Mouse (Mus musculus) heart, adult 2 months (tissue): ENCODE measurements around the gene Ptprn2. TPM values are rescaled to one million over a fixed set of nuclear protein-coding genes. Genes with fewer than 3 reads are reported as not detected.

Source experiments
- DNase-seq, 2 experiments: peaks; one replicate each; pipeline ENCODE4 v3.0.0; 2021
- H3K27ac ChIP-seq: fragments of 200-600 bp; 2 replicates; pipeline ENCODE4 v1.8.1; 2022
- H3K27me3 ChIP-seq: fragments of 200-500 bp; 2 replicates; pipeline ENCODE4 v1.6.1; 2012; ENCODE audit warnings: mild to moderate bottlenecking, low read length, inconsistent platforms, mixed read lengths; ENCODE audit not compliant: control insufficient read depth, insufficient read depth
- H3K36me3 ChIP-seq: fragments of 200-500 bp; 2 replicates; pipeline ENCODE4 v1.6.1; 2012; ENCODE audit warnings: low read length, inconsistent platforms; ENCODE audit not compliant: control insufficient read depth, insufficient read depth
- H3K4me1 ChIP-seq: fragments of 200-500 bp; 2 replicates; pipeline ENCODE4 v1.6.1; 2011; ENCODE audit warnings: low read length; ENCODE audit not compliant: control insufficient read depth, insufficient read depth
- H3K4me3 ChIP-seq: fragments of 200-600 bp; 2 replicates; pipeline ENCODE4 v1.8.1; 2022
- H3K79me2 ChIP-seq: fragments of 200-500 bp; replicated peaks from 2 replicates; pipeline ENCODE4 v1.6.1; 2012; ENCODE audit warnings: mild to moderate bottlenecking, inconsistent platforms, low read length, moderate library complexity, mixed read lengths; ENCODE audit not compliant: control insufficient read depth, insufficient read depth
- H3K9ac ChIP-seq: fragments of 200-500 bp; 2 replicates; pipeline ENCODE4 v1.6.1; 2012; ENCODE audit warnings: low read depth, mild to moderate bottlenecking, control low read depth, inconsistent platforms, low read length, mixed read lengths
- CTCF ChIP-seq: fragments of 200-600 bp; IDR thresholded peaks from 2 replicates; pipeline ENCODE4 v1.8.1; 2022; ENCODE audit warnings: antibody characterized with exemption, mild to moderate bottlenecking, moderate library complexity
- EP300 ChIP-seq: fragments of 200-500 bp; IDR thresholded peaks from 2 replicates; pipeline ENCODE4 v1.6.1; 2011; ENCODE audit warnings: low read depth, low read length, control low read depth; ENCODE audit not compliant: insufficient read depth
- POLR2A ChIP-seq: fragments of 200-500 bp; IDR thresholded peaks from 2 replicates; pipeline ENCODE4 v1.6.1; 2011; ENCODE audit warnings: mild to moderate bottlenecking, low read depth, low read length, control low read depth; ENCODE audit not compliant: insufficient read depth
- WGBS: fragments of 180-500 bp; shearing (Covaris S2); methylation state at CpG from one replicate; pipeline ENCODE4 v1.1.7; 2018; 5-methylcytosine and 5-hydroxymethylcytosine counted together
- intact Hi-C: fragments of 180-260 bp; cut with DNase I; formaldehyde crosslinking; loops from one replicate; pipeline ENCODE4 v1.15.1; 2025
- polyA plus RNA-seq: library from polyadenylated mRNA; depleted of rRNA; stranded (reverse); fragments of >200 nt; gene quantifications from 2 replicates; pipeline ENCODE4 v1.2.3, GENCODE M21; 2012
- total RNA-seq, 2 experiments: library from RNA; stranded (reverse); gene quantifications; 2 replicates each; pipeline ENCODE4 v1.2.3; 2021

Gene Ptprn2
- total and polyA plus RNA-seq, 3 experiments: 0.21 to 0.23 TPM; not detected in 1

- peak in 1 of 2 experiments; percentile 18 for DNase-seq
- H3K27me3 ChIP-seq: no peaks in the 10 kb centered on the region
- H3K4me1 ChIP-seq: peaks cover 4% of the 10 kb centered on the region
- intact Hi-C loops: loop anchor here (5.0 kb wide), 1 partner anchor 33 kb away; no protein-coding TSS in a partner anchor
- TF ChIP-seq POLR2A (no peak), EP300 (no peak), CTCF (no peak)
- no peak overlapping the region for H3K27ac ChIP-seq
- WGBS: 20% methylated on average over 5 of the region's 5 CpGs
- H3K79me2 ChIP-seq: no peaks in the 10 kb centered on the region
- H3K4me3 ChIP-seq: no peak overlapping the region
- no peaks in the 10 kb centered on the region for H3K36me3 ChIP-seq
- no peak overlapping the region for H3K9ac ChIP-seq
Measured at GRCm38 (mm10) chr12:116585001-116585400, 99.5 kb downstream of the Ptprn2 start.

GRCm38 (mm10) chr12:116586167-116586566 lies 100.6 kb downstream of the Ptprn2 start:
- DNase-seq: no peak
- H3K36me3 ChIP-seq: no peaks in the 10 kb centered on the region
- no peak overlapping the region for H3K9ac ChIP-seq
- H3K79me2 ChIP-seq: no peaks in the 10 kb centered on the region
- intact Hi-C loops: loop anchor here (5.0 kb wide), 1 partner anchor 34 kb away; no protein-coding TSS in a partner anchor
- H3K27ac ChIP-seq: no peak overlapping the region
- 95% methylated on average over 2 of the region's 2 CpGs for WGBS
- no peak overlapping the region for H3K4me3 ChIP-seq
- TF ChIP-seq POLR2A: no peak
- no peak for TF ChIP-seq EP300
- TF ChIP-seq CTCF: no peak
- H3K27me3 ChIP-seq: no peaks in the 10 kb centered on the region
- H3K4me1 ChIP-seq: peaks cover 4% of the 10 kb centered on the region

DNA sequence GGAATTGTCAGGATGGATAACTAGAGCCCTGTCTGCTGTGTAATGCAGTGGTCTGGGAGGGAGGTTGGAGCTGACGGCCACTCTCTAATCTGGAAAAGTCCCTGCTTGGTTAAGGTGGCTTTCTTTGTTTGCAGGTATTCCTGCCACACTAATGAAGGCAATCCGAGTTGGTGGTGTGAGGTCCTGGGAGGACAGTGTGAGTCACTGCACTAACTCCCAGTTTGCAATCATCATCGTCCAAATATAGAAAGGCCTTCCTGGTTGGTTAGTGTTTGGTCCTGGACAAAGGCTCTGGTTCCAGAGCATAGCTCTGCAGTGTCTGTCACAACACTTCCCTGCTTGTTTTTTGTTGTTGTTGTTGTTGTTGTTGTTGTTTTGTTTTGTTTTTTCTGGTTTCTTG lies 102.0 kb downstream of the Ptprn2 start:
- Histone ChIP-seq H3K27ac (no peak overlapping the region), H3K79me2 (no peaks in the 10 kb centered on the region), H3K4me1 (peaks cover 4% of the 10 kb centered on the region), H3K4me3 (no peak overlapping the region), H3K27me3 (no peaks in the 10 kb centered on the region), H3K9ac (no peak overlapping the region), H3K36me3 (no peaks in the 10 kb centered on the region)
- TF ChIP-seq CTCF (no peak), POLR2A (no peak), EP300 (no peak)
- peak in 1 of 2 experiments; percentile 10 for DNase-seq
- WGBS: 22% methylated on average over 3 of the region's 3 CpGs
- intact Hi-C loops: loop anchor here (5.0 kb wide), 1 partner anchor 35 kb away; no protein-coding TSS in a partner anchor

GRCm38 (mm10) chr12:116590076-116590475 lies 104.6 kb downstream of the Ptprn2 start:
- no peaks in the 10 kb centered on the region for H3K79me2 ChIP-seq
- H3K4me3 ChIP-seq: no peak overlapping the region
- H3K9ac ChIP-seq: no peak overlapping the region
- DNase-seq: no peak
- TF ChIP-seq EP300: no peak
- no peak for TF ChIP-seq POLR2A
- TF ChIP-seq CTCF: no peak
- no peaks in the 10 kb centered on the region for H3K27me3 ChIP-seq
- WGBS: 87% methylated on average over 5 of the region's 5 CpGs
- intact Hi-C loops: no loop called here
- H3K4me1 ChIP-seq: peaks cover 4% of the 10 kb centered on the region
- no peaks in the 10 kb centered on the region for H3K36me3 ChIP-seq
- H3K27ac ChIP-seq: no peak overlapping the region

DNA sequence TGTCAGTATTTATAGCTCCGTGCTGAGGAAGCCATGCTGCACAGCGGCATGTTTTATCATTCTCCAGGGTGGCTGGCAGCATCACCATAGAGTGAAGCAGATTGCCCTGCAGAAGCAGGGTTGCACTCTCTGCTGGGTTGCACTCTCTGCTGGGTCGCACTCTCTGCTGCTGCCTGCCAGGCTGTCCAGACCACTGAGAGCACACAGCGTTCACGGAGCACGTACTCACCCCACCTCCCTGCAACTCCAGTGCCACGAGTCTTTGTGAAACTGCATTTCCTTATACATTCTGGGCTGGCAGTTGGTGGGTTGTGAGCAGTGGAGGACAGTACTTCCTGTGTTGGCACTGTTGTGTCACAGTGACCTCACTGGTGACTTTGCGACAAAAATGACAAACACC lies 108.9 kb downstream of the Ptprn2 start:
- Histone ChIP-seq H3K79me2 (no peaks in the 10 kb centered on the region), H3K4me3 (no peak overlapping the region), H3K4me1 (no peaks in the 10 kb centered on the region), H3K27ac (no peak overlapping the region), H3K36me3 (no peaks in the 10 kb centered on the region), H3K27me3 (0 out of 2 replicates have a peak, but pooled peaks cover 2% of the 10 kb centered on the region), H3K9ac (no peak overlapping the region)
- WGBS: 62% methylated on average over 8 of the region's 8 CpGs
- DNase-seq: no peak
- TF ChIP-seq CTCF: no peak
- no peak for TF ChIP-seq POLR2A
- TF ChIP-seq EP300: no peak
- intact Hi-C loops: no loop called here

- TF ChIP-seq EP300 (no peak), CTCF (no peak), POLR2A (no peak)
- intact Hi-C loops: no loop called here
- no peaks in the 10 kb centered on the region for H3K4me1 ChIP-seq
- H3K4me3 ChIP-seq: no peak overlapping the region
- H3K9ac ChIP-seq: no peak overlapping the region
- H3K36me3 ChIP-seq: no peaks in the 10 kb centered on the region
- no peaks in the 10 kb centered on the region for H3K79me2 ChIP-seq
- H3K27me3 ChIP-seq: 0 out of 2 replicates have a peak, but pooled peaks cover 2% of the 10 kb centered on the region
- no peak for DNase-seq
- H3K27ac ChIP-seq: no peak overlapping the region
- 94% methylated on average over 7 of the region's 7 CpGs for WGBS
Measured at GRCm38 (mm10) chr12:116594866-116595610, 109.5 kb downstream of the Ptprn2 start.
